Mouse (Mus musculus): Measurements from ENCODE around the gene Scgb1b30. TPM values are rescaled to one million over a fixed set of nuclear protein-coding genes. Genes with fewer than 3 reads are reported as not detected.
"Not testable (repeated sequence)": the region's sequence is repeated elsewhere in the genome, so short reads cannot be mapped to it uniquely, and the experiment has no call there.

Gene Scgb1b30
- not detected in 2 replicates for polyA plus RNA-seq (2014; fragmentation: Nextera tagmentation; extraction: Ambion mirVana)

GRCm38 (mm10) chr7:34094911-34095481 is at the start of gene Scgb1b30:
Gene Scgb1b30, plus strand, starts transcription at chr7:34095431.
- Histone ChIP-seq H3K9me3 (ENCODE audit: control insufficient read depth, low read length) (no peaks in the 10 kb centered on the region), H3K36me3 (ENCODE audit: control insufficient read depth, insufficient read depth, low read length) (no peaks in the 10 kb centered on the region), H3K4me3 (ENCODE audit: low read depth, low read length) (no peak within 1 kb of the TSS), H3K27me3 (ENCODE audit: control insufficient read depth, insufficient read depth, low read length) (no peaks in the 10 kb centered on the region), H3K4me2 (ENCODE audit: low read depth, low read length) (no peak within 1 kb of the TSS), H3K4me1 (ENCODE audit: control insufficient read depth, insufficient read depth, low read length) (no peaks in the 10 kb centered on the region), H3K27ac (ENCODE audit: low read depth, low read length) (no peak within 1 kb of the TSS), H3K9ac (replicated peaks; ENCODE audit: low read depth, low read length) (no peak within 1 kb of the TSS)
- ATAC-seq (ENCODE audit: low read depth): no peak
- WGBS: 78% methylated on average over 3 of the region's 3 CpGs

GRCm38 (mm10) chr7:34068132-34068531 is 27.1 kb upstream of the Scgb1b30 start:
- not testable (repeated sequence) for H3K36me3 ChIP-seq (ENCODE audit: control insufficient read depth, insufficient read depth, low read length); H3K4me2 ChIP-seq (ENCODE audit: low read depth, low read length); H3K4me3 ChIP-seq (ENCODE audit: low read depth, low read length); H3K27ac ChIP-seq (ENCODE audit: low read depth, low read length); H3K9ac ChIP-seq (replicated peaks; ENCODE audit: low read depth, low read length); ATAC-seq (ENCODE audit: low read depth); H3K27me3 ChIP-seq (ENCODE audit: control insufficient read depth, insufficient read depth, low read length); H3K9me3 ChIP-seq (ENCODE audit: control insufficient read depth, low read length); H3K4me1 ChIP-seq (ENCODE audit: control insufficient read depth, insufficient read depth, low read length)
- 82% methylated on average over 5 of the region's 5 CpGs for WGBS

GRCm38 (mm10) chr7:34100002-34100401 is 4.8 kb downstream of the Scgb1b30 start:
- 92% methylated on average over 2 of the region's 2 CpGs for WGBS

GRCm38 (mm10) chr7:34101276-34101675 is 6.0 kb downstream of the Scgb1b30 start:
- H3K9ac ChIP-seq (replicated peaks; ENCODE audit: low read depth, low read length): no peak overlapping the region
- H3K4me1 ChIP-seq (ENCODE audit: control insufficient read depth, insufficient read depth, low read length): no peaks in the 10 kb centered on the region
- H3K9me3 ChIP-seq (ENCODE audit: control insufficient read depth, low read length): no peaks in the 10 kb centered on the region
- no peak overlapping the region for H3K27ac ChIP-seq (ENCODE audit: low read depth, low read length)
- no peaks in the 10 kb centered on the region for H3K36me3 ChIP-seq (ENCODE audit: control insufficient read depth, insufficient read depth, low read length)
- H3K4me2 ChIP-seq (ENCODE audit: low read depth, low read length): no peak overlapping the region
- H3K27me3 ChIP-seq (ENCODE audit: control insufficient read depth, insufficient read depth, low read length): no peaks in the 10 kb centered on the region
- H3K4me3 ChIP-seq (ENCODE audit: low read depth, low read length): no peak overlapping the region
- no peak for ATAC-seq (ENCODE audit: low read depth)

More at GRCm38 (mm10) chr7:34100002-34100401, 4.8 kb downstream of the Scgb1b30 start:
- no peak for ATAC-seq (ENCODE audit: low read depth)
- no peak overlapping the region for H3K4me2 ChIP-seq (ENCODE audit: low read depth, low read length)
- no peaks in the 10 kb centered on the region for H3K27me3 ChIP-seq (ENCODE audit: control insufficient read depth, insufficient read depth, low read length)
- no peaks in the 10 kb centered on the region for H3K9me3 ChIP-seq (ENCODE audit: control insufficient read depth, low read length)
- no peak overlapping the region for H3K4me3 ChIP-seq (ENCODE audit: low read depth, low read length)
- no peak overlapping the region for H3K9ac ChIP-seq (replicated peaks; ENCODE audit: low read depth, low read length)
- no peaks in the 10 kb centered on the region for H3K36me3 ChIP-seq (ENCODE audit: control insufficient read depth, insufficient read depth, low read length)
- H3K4me1 ChIP-seq (ENCODE audit: control insufficient read depth, insufficient read depth, low read length): no peaks in the 10 kb centered on the region
- no peak overlapping the region for H3K27ac ChIP-seq (ENCODE audit: low read depth, low read length)

- Histone ChIP-seq H3K9ac (replicated peaks; ENCODE audit: low read depth, low read length) (no peak overlapping the region), H3K27me3 (ENCODE audit: control insufficient read depth, insufficient read depth, low read length) (no peaks in the 10 kb centered on the region), H3K27ac (ENCODE audit: low read depth, low read length) (no peak overlapping the region), H3K4me2 (ENCODE audit: low read depth, low read length) (no peak overlapping the region), H3K9me3 (ENCODE audit: control insufficient read depth, low read length) (no peaks in the 10 kb centered on the region), H3K4me1 (ENCODE audit: control insufficient read depth, insufficient read depth, low read length) (no peaks in the 10 kb centered on the region), H3K36me3 (ENCODE audit: control insufficient read depth, insufficient read depth, low read length) (no peaks in the 10 kb centered on the region), H3K4me3 (ENCODE audit: low read depth, low read length) (no peak overlapping the region)
- no peak for ATAC-seq (ENCODE audit: low read depth)
- 75% methylated on average over 5 of the region's 5 CpGs for WGBS
These were observed 14.0 kb downstream of the Scgb1b30 start for GRCm38 (mm10) chr7:34109190-34109589.

- Histone ChIP-seq H3K27ac (ENCODE audit: low read depth, low read length) (no peak overlapping the region), H3K9me3 (ENCODE audit: control insufficient read depth, low read length) (no peaks in the 10 kb centered on the region), H3K27me3 (ENCODE audit: control insufficient read depth, insufficient read depth, low read length) (no peaks in the 10 kb centered on the region), H3K4me2 (ENCODE audit: low read depth, low read length) (no peak overlapping the region), H3K36me3 (ENCODE audit: control insufficient read depth, insufficient read depth, low read length) (no peaks in the 10 kb centered on the region), H3K4me1 (ENCODE audit: control insufficient read depth, insufficient read depth, low read length) (no peaks in the 10 kb centered on the region), H3K9ac (replicated peaks; ENCODE audit: low read depth, low read length) (no peak overlapping the region), H3K4me3 (ENCODE audit: low read depth, low read length) (no peak overlapping the region)
- WGBS: 66% methylated on average over 3 of the region's 3 CpGs
- no peak for ATAC-seq (ENCODE audit: low read depth)
These were observed 21.4 kb downstream of the Scgb1b30 start for GRCm38 (mm10) chr7:34116601-34117000.

GRCm38 (mm10) chr7:34120636-34121035 is 25.4 kb downstream of the Scgb1b30 start:
- not testable (repeated sequence) for H3K36me3 ChIP-seq (ENCODE audit: control insufficient read depth, insufficient read depth, low read length); H3K9ac ChIP-seq (replicated peaks; ENCODE audit: low read depth, low read length); H3K4me2 ChIP-seq (ENCODE audit: low read depth, low read length); H3K4me1 ChIP-seq (ENCODE audit: control insufficient read depth, insufficient read depth, low read length); H3K9me3 ChIP-seq (ENCODE audit: control insufficient read depth, low read length); H3K4me3 ChIP-seq (ENCODE audit: low read depth, low read length); H3K27ac ChIP-seq (ENCODE audit: low read depth, low read length); H3K27me3 ChIP-seq (ENCODE audit: control insufficient read depth, insufficient read depth, low read length); ATAC-seq (ENCODE audit: low read depth)
- 42% methylated on average over 1 of the region's 1 CpGs for WGBS

GRCm38 (mm10) chr7:34122987-34123720 is 27.9 kb downstream of the Scgb1b30 start:
- peak; percentile 39; the same call in 1 of the 2 replicates for ATAC-seq (ENCODE audit: low read depth)
- no peaks in the 10 kb centered on the region for H3K9me3 ChIP-seq (ENCODE audit: control insufficient read depth, low read length)
- H3K27me3 ChIP-seq (ENCODE audit: control insufficient read depth, insufficient read depth, low read length): no peaks in the 10 kb centered on the region
- H3K4me3 ChIP-seq (ENCODE audit: low read depth, low read length): no peak overlapping the region
- no peak overlapping the region for H3K9ac ChIP-seq (replicated peaks; ENCODE audit: low read depth, low read length)
- no peak overlapping the region for H3K4me2 ChIP-seq (ENCODE audit: low read depth, low read length)
- 83% methylated on average over 6 of the region's 6 CpGs for WGBS
- no peaks in the 10 kb centered on the region for H3K36me3 ChIP-seq (ENCODE audit: control insufficient read depth, insufficient read depth, low read length)
- H3K27ac ChIP-seq (ENCODE audit: low read depth, low read length): no peak overlapping the region
- no peaks in the 10 kb centered on the region for H3K4me1 ChIP-seq (ENCODE audit: control insufficient read depth, insufficient read depth, low read length)

GRCm38 (mm10) chr7:34125346-34125745 is 30.1 kb downstream of the Scgb1b30 start:
- Histone ChIP-seq H3K27me3 (ENCODE audit: control insufficient read depth, insufficient read depth, low read length) (no peaks in the 10 kb centered on the region), H3K4me2 (ENCODE audit: low read depth, low read length) (no peak overlapping the region), H3K4me1 (ENCODE audit: control insufficient read depth, insufficient read depth, low read length) (no peaks in the 10 kb centered on the region; the same call in 1 of the 2 replicates), H3K27ac (ENCODE audit: low read depth, low read length) (no peak overlapping the region), H3K36me3 (ENCODE audit: control insufficient read depth, insufficient read depth, low read length) (no peaks in the 10 kb centered on the region), H3K9ac (replicated peaks; ENCODE audit: low read depth, low read length) (no peak overlapping the region), H3K9me3 (ENCODE audit: control insufficient read depth, low read length) (no peaks in the 10 kb centered on the region), H3K4me3 (ENCODE audit: low read depth, low read length) (no peak overlapping the region)
- no peak for ATAC-seq (ENCODE audit: low read depth)
- 93% methylated on average over 9 of the region's 9 CpGs for WGBS
